Mouse (Mus musculus) spleen, embryonic (tissue): Measurements from ENCODE around the gene Mt1.

Experiments used
- CTCF ChIA-PET: fragments of 350-600 bp; sonication (Branson Sonifier 250); formaldehyde crosslinking; loops from one replicate; lab custom pipeline; 2022; lab: Charles Lee

Gene Mt1

GRCm38 (mm10) chr8:94199202-94199869 is 20.5 kb downstream of the Mt1 start:
- CTCF ChIA-PET: interaction anchor here (0.7 to 2.6 kb wide), 3 partner anchors 32 to 178 kb away, joined by 5 to 18 read pairs (median 8); no protein-coding TSS in a partner anchor

- CTCF ChIA-PET: no interaction called here
Measured at GRCm38 (mm10) chr8:94204043-94204442, 25.2 kb downstream of the Mt1 start.

GRCm38 (mm10) chr8:94205736-94206135 is 26.9 kb downstream of the Mt1 start:
- CTCF ChIA-PET: interaction anchor here (0.6 to 1.7 kb wide), 3 partner anchors 23 to 39 kb away, joined by 4 to 6 read pairs (median 5); no protein-coding TSS in a partner anchor

GRCm38 (mm10) chr8:94206256-94206655 is 27.4 kb downstream of the Mt1 start:
- CTCF ChIA-PET: interaction anchor here (1.4 to 1.7 kb wide), 2 partner anchors 23 to 39 kb away, joined by 4 to 6 read pairs; no protein-coding TSS in a partner anchor

- CTCF ChIA-PET: no interaction called here
Measured at GRCm38 (mm10) chr8:94207491-94207890, 28.6 kb downstream of the Mt1 start.

GRCm38 (mm10) chr8:94209639-94210038 is 30.8 kb downstream of the Mt1 start:
- CTCF ChIA-PET: interaction anchor here (0.5 kb wide), 1 partner anchor 489 kb away, joined by 32 read pairs; no protein-coding TSS in a partner anchor

GRCm38 (mm10) chr8:94210225-94210624 is 31.3 kb downstream of the Mt1 start:
- CTCF ChIA-PET: interaction anchor here (0.7 kb wide), 1 partner anchor 619 kb away, joined by 12 read pairs; no protein-coding TSS in a partner anchor

GRCm38 (mm10) chr8:94213819-94214218 is 34.9 kb downstream of the Mt1 start:
- CTCF ChIA-PET: no interaction called here

- CTCF ChIA-PET: no interaction called here
Measured at GRCm38 (mm10) chr8:94214252-94215173, 35.6 kb downstream of the Mt1 start, which contains the start of gene Nup93. TSS of gene Nup93 (plus strand) at chr8:94214564.

GRCm38 (mm10) chr8:94227381-94227939 is 48.6 kb downstream of the Mt1 start:
- CTCF ChIA-PET: no interaction called here
